Mouse (Mus musculus) embryonic fibroblast, embryonic 13.5 days (primary cell): ENCODE results near the gene Fam92b. TPM values are rescaled to one million over a fixed set of nuclear protein-coding genes. Genes with fewer than 3 reads are reported as not detected.

Source experiments
- H3K27ac ChIP-seq: 2 replicates; pipeline ENCODE4 v1.5.1; 2012; ENCODE audit warnings: low read length, control low read depth, inconsistent platforms; ENCODE audit not compliant: insufficient read depth
- H3K4me1 ChIP-seq: 2 replicates; pipeline ENCODE4 v1.6.1; 2011; ENCODE audit warnings: low read length; ENCODE audit not compliant: control insufficient read depth, insufficient read depth
- H3K4me3 ChIP-seq: 2 replicates; pipeline ENCODE4 v1.5.1; 2011; ENCODE audit warnings: mild to moderate bottlenecking, control low read depth, low read length; ENCODE audit not compliant: insufficient read depth
- CTCF ChIP-seq: IDR thresholded peaks from 2 replicates; pipeline ENCODE4 v1.5.1; 2011; ENCODE audit warnings: mild to moderate bottlenecking, control low read depth, low read length, moderate library complexity, borderline replicate concordance; ENCODE audit not compliant: insufficient read depth
- POLR2A ChIP-seq: IDR thresholded peaks from 2 replicates; pipeline ENCODE4 v1.6.1; 2011; ENCODE audit warnings: low read depth, mild to moderate bottlenecking, control low read depth, low read length, moderate library complexity
- polyA plus RNA-seq: library from polyadenylated mRNA; stranded (reverse); fragments of >200 nt; gene quantifications from 2 replicates; pipeline ENCODE4 v1.2.4, GENCODE M21; 2011; ENCODE audit warnings: low read depth; ENCODE audit not compliant: missing spikeins, insufficient read length

Gene Fam92b
- polyA plus RNA-seq, 1 experiment, result not detected

- Histone ChIP-seq H3K4me3 (no peak overlapping the region), H3K4me1 (no peaks in the 10 kb centered on the region; the same call in 1 of the 2 replicates), H3K27ac (no peak overlapping the region)
- TF ChIP-seq CTCF (no peak), POLR2A (no peak)
Observed at GRCm38 (mm10) chr8:120118847-120119246, 58.4 kb downstream of the Fam92b start.

DNA sequence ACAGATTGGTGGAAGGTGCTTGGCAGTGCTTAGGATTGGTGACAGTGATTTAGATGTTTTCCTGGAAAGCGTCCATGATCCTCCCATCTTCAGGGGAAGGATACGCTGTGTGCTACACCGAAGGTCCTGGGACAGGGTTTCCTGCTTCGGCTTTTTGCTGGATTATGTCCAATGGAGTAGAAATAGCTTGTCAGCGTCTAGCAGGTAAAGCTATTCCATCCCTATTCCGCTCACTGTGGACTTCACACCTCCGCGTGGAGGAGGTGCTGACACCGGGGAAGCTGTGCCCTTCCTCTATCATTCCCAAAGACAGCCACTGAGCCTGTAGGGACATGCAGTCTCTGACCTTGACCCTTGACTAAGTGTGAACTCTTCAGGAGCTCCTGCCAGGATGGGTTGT is 59.1 kb downstream of the Fam92b start:
- TF ChIP-seq POLR2A (no peak), CTCF (no peak)
- Histone ChIP-seq H3K4me3 (no peak overlapping the region), H3K4me1 (no peaks in the 10 kb centered on the region; the same call in 1 of the 2 replicates), H3K27ac (no peak overlapping the region)

DNA sequence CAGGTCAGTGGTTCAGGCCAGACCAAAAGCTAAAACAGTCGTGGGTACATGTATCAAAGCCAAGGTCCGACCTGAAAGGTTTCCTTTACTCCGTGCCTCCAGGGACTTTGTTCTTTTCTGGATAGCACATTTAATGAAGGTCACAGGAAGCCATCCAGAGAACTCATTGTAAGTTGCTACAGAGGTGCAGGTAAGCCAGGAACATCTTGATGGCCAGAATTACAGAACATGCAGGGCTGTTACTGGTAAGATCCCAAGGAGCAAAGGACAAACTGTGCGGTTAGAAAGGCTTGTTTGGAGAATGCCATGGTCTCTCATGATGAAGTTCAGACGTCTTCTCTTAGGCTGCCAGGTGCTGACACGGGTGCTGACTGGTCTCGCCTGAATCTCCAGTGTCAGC is 60.7 kb downstream of the Fam92b start:
- Histone ChIP-seq H3K4me3 (no peak overlapping the region), H3K27ac (no peak overlapping the region), H3K4me1 (peaks cover 4% of the 10 kb centered on the region; the same call in 1 of the 2 replicates)
- no peak for TF ChIP-seq CTCF
- TF ChIP-seq POLR2A, result no peak

Other genes starting within 250 kb of the Fam92b start
- gene Crispld2, start 185.0 kb downstream of the Fam92b start, polyA plus RNA-seq, result 40.9 and 41.4 TPM in 2 replicates
- 20.1 and 25.6 TPM in 2 replicates for gene Zdhhc7, start 76.0 kb downstream of the Fam92b start, polyA plus RNA-seq
- gene 6430548M08Rik, start 63.3 kb downstream of the Fam92b start, polyA plus RNA-seq, result 2.9 and 6.5 TPM in 2 replicates
- 13.4 and 15.8 TPM in 2 replicates for gene Gse1, start 51.0 kb upstream of the Fam92b start, polyA plus RNA-seq